Mouse (Mus musculus) stomach, postnatal 0 days (tissue): ENCODE measurements around the gene Sik1. TPM values are rescaled to one million over a fixed set of nuclear protein-coding genes. Genes with fewer than 3 reads are reported as not detected.

Source experiments
- ATAC-seq: fragments of 200-750 bp; cut with Nextera tagmentation; 2 replicates; pipeline ENCODE4 v1.8.0; 2017; ENCODE audit not compliant: low FRiP score, low TSS enrichment
- DNase-seq: peaks from one replicate; pipeline ENCODE4 v3.0.0-alpha.2; 2016; ENCODE audit warnings: low spot score
- H3K27ac ChIP-seq: fragments of 300-500 bp; sonication (generic); replicated peaks from 2 replicates; pipeline ENCODE4 v1.5.1; 2014; ENCODE audit warnings: mild to moderate bottlenecking, control low read depth
- H3K27me3 ChIP-seq: fragments of 300-500 bp; sonication (generic); 2 replicates; pipeline ENCODE4 v1.6.1; 2014; ENCODE audit warnings: low read length; ENCODE audit not compliant: control insufficient read depth, insufficient read depth
- H3K36me3 ChIP-seq: fragments of 300-500 bp; sonication (generic); 2 replicates; pipeline ENCODE4 v1.6.1; 2014; ENCODE audit warnings: low read length, mixed read lengths; ENCODE audit not compliant: control insufficient read depth, insufficient read depth
- H3K4me1 ChIP-seq: fragments of 300-500 bp; sonication (generic); replicated peaks from 2 replicates; pipeline ENCODE4 v1.6.1; 2014; ENCODE audit warnings: antibody characterized with exemption; ENCODE audit not compliant: control insufficient read depth, insufficient read depth
- H3K4me2 ChIP-seq: fragments of 300-500 bp; sonication (generic); replicated peaks from 2 replicates; pipeline ENCODE4 v1.6.1; 2014; ENCODE audit warnings: low read depth, mild to moderate bottlenecking, control low read depth, moderate library complexity
- H3K4me3 ChIP-seq: fragments of 300-500 bp; sonication (generic); 2 replicates; pipeline ENCODE4 v1.5.1; 2014; ENCODE audit warnings: low read depth, low read length, control low read depth
- H3K9ac ChIP-seq: fragments of 300-500 bp; sonication (generic); 2 replicates; pipeline ENCODE4 v1.6.1; 2014; ENCODE audit warnings: mild to moderate bottlenecking, low read length, control low read depth, mixed read lengths
- H3K9me3 ChIP-seq: fragments of 300-500 bp; sonication (generic); 2 replicates; pipeline ENCODE4 v1.6.1; 2016; ENCODE audit warnings: low read length; ENCODE audit not compliant: control insufficient read depth
- CTCF ChIP-seq: IDR thresholded peaks from 2 replicates; pipeline ENCODE4 v1.5.1; 2016; ENCODE audit warnings: antibody characterized with exemption, low read depth, mild to moderate bottlenecking, moderate library complexity
- EP300 ChIP-seq: optimal IDR thresholded peaks from 2 replicates; pipeline ENCODE3; 2016; ENCODE audit warnings: antibody characterized with exemption
- WGBS: fragments of 180-500 bp; shearing (Covaris S2); extraction: QIAGEN DNeasy Blood & Tissue Kit; methylation state at CpG from one replicate; pipeline ENCODE4 v1.1.7; 2014; 5-methylcytosine and 5-hydroxymethylcytosine counted together
- polyA plus RNA-seq: library from polyadenylated mRNA; unstranded; fragments of >200 nt; fragmentation: Nextera tagmentation; extraction: Ambion mirVana; gene quantifications from 2 replicates; pipeline ENCODE4 v1.2.1, GENCODE M21; 2015

Sik1 gene
- polyA plus RNA-seq, 1 experiment from 2014 or later: 18.2 TPM

DNA sequence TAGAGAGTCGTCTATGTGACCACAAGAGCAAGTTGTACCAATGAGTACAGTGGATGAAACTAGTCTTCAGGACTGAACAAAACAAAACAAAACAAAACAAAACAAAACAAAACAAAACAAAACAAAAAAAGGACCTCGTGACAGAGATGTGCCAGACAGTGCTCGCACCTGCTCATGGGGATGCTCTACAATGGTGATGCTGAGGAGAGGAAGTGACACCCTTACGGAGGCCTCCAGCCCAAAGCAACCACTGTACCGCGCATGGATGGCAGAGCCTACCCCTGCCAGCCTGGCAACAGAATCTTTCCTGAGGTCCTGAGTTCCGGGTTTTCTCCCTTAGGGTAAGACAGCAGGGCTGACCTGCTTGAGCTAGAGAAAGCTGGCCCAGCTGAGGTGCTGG, 46.5 kb downstream of the Sik1 start:
- no peak overlapping the region for H3K4me3 ChIP-seq
- TF ChIP-seq EP300 (no peak), CTCF (no peak)
- no peak for ATAC-seq
- H3K36me3 ChIP-seq: no peaks in the 10 kb centered on the region
- no peak for DNase-seq
- H3K27me3 ChIP-seq: no peaks in the 10 kb centered on the region
- WGBS: 91% methylated on average over 7 of the region's 7 CpGs
- H3K27ac ChIP-seq: no peak overlapping the region
- H3K9ac ChIP-seq: no peak overlapping the region
- no peaks in the 10 kb centered on the region for H3K4me1 ChIP-seq
- no peak overlapping the region for H3K4me2 ChIP-seq
- no peaks in the 10 kb centered on the region for H3K9me3 ChIP-seq

DNA sequence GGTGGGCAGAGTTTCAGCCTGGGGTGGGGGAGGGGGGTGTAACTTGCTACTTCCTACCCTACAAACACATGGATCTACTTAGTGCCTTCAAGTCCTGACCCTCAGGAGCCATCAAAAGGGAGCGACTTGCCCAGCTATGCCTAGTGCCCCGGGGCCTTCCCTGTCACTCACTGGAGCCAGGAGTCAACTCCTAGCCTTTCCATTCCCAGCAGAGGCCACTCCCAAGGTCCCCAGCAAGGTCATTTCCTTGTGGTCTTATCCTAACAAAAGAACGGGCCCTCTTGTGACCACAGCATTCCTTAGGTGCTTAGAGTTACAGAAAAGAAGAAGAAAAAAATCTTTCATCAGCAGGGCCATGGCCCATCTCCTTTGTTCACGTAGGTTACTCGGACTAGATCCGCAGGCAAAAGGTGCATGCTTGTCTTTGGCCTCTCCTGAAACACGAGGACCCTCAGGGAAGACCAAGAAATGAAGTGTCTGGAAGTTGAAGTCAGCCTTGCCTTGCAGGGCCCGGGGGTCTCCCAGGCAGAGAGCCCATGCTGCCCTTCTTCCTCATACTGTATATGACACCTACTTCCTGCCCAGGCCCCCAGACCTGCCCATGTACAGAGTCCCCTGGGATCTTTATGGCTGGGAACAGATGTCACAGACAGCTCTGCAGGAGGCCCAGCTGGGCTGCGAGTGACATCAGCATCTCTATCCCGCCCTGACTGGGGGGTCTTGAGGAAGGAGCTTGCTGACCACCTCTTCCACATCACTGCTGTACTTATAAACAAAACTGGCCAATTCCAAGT, 47.3 kb downstream of the Sik1 start:
- no peak overlapping the region for H3K27ac ChIP-seq
- no peaks in the 10 kb centered on the region for H3K36me3 ChIP-seq
- no peak overlapping the region for H3K4me3 ChIP-seq
- TF ChIP-seq CTCF: no peak
- H3K9ac ChIP-seq: no peak overlapping the region
- H3K9me3 ChIP-seq: no peaks in the 10 kb centered on the region
- DNase-seq (peak; percentile 68), ATAC-seq (peak; percentile 59)
- no peaks in the 10 kb centered on the region for H3K4me1 ChIP-seq
- no peaks in the 10 kb centered on the region for H3K27me3 ChIP-seq
- H3K4me2 ChIP-seq: no peak overlapping the region
- 52% methylated on average over 10 of the region's 10 CpGs for WGBS

DNA sequence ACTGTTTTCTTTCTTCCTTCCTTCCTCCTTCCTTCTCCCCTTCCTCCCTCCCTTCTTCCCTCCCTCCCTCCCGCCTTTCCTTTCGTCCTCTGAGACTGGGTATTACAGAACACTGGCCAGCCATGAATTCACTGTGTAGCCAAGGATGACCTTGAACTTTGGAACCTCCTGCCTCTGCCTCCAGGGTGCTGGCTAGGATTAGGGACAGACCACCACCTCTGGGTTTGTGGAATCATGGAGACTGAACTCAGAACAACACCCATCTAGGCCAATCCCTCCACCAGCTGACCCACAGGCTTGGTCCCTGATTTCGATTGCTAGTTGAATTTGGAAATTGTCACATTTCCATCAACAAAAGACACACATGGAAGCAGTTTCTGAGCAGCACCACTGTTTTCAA, 49.1 kb downstream of the Sik1 start:
- H3K4me2 ChIP-seq: no peak overlapping the region
- no peaks in the 10 kb centered on the region for H3K4me1 ChIP-seq
- no peaks in the 10 kb centered on the region for H3K27me3 ChIP-seq
- 65% methylated on average over 3 of the region's 3 CpGs for whole genome bisulfite sequencing
- no peaks in the 10 kb centered on the region for H3K9me3 ChIP-seq
- TF ChIP-seq CTCF (no peak), EP300 (no peak)
- ATAC-seq: no peak
- H3K9ac ChIP-seq: no peak overlapping the region
- DNase-seq: no peak
- H3K27ac ChIP-seq: peak overlapping the region; percentile 49; the same call in 1 of the 2 replicates
- H3K36me3 ChIP-seq: no peaks in the 10 kb centered on the region
- no peak overlapping the region for H3K4me3 ChIP-seq

GRCm38 (mm10) chr17:31806025-31806424, 49.6 kb downstream of the Sik1 start:
- Histone ChIP-seq H3K9ac (no peak overlapping the region), H3K36me3 (no peaks in the 10 kb centered on the region), H3K27ac (peak overlapping the region; percentile 49; the same call in 1 of the 2 replicates), H3K4me3 (no peak overlapping the region), H3K4me1 (no peaks in the 10 kb centered on the region), H3K9me3 (no peaks in the 10 kb centered on the region), H3K4me2 (no peak overlapping the region), H3K27me3 (no peaks in the 10 kb centered on the region)
- DNase-seq (no peak), ATAC-seq (no peak)
- TF ChIP-seq CTCF: no peak
- 46% methylated on average over 8 of the region's 8 CpGs for WGBS

DNA sequence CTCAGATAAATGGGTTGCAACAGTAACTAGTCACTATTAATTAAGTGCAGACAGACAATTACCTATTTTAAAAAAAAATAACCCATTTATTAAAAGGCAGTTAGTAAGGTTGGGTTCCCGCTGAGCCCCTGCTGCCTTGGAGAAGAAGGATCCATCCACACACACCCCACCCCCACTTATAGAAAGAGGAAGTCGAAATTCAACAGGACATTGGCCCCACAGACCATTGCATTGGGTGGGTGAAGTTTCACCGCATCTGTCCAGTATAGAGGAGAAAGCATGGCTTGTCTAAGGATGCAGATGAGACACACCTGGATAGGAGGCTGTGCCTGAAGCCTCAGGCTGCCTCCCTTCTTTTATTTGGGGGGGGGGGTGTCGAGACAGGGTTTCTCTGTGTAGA, 50.0 kb downstream of the Sik1 start:
- Histone ChIP-seq H3K9ac (no peak overlapping the region), H3K36me3 (no peaks in the 10 kb centered on the region), H3K9me3 (no peaks in the 10 kb centered on the region), H3K4me1 (no peaks in the 10 kb centered on the region), H3K27me3 (no peaks in the 10 kb centered on the region), H3K27ac (no peak overlapping the region), H3K4me3 (no peak overlapping the region), H3K4me2 (no peak overlapping the region)
- WGBS: 63% methylated on average over 4 of the region's 4 CpGs
- TF ChIP-seq CTCF (no peak), EP300 (no peak)
- DNase-seq (no peak), ATAC-seq (no peak)

DNA sequence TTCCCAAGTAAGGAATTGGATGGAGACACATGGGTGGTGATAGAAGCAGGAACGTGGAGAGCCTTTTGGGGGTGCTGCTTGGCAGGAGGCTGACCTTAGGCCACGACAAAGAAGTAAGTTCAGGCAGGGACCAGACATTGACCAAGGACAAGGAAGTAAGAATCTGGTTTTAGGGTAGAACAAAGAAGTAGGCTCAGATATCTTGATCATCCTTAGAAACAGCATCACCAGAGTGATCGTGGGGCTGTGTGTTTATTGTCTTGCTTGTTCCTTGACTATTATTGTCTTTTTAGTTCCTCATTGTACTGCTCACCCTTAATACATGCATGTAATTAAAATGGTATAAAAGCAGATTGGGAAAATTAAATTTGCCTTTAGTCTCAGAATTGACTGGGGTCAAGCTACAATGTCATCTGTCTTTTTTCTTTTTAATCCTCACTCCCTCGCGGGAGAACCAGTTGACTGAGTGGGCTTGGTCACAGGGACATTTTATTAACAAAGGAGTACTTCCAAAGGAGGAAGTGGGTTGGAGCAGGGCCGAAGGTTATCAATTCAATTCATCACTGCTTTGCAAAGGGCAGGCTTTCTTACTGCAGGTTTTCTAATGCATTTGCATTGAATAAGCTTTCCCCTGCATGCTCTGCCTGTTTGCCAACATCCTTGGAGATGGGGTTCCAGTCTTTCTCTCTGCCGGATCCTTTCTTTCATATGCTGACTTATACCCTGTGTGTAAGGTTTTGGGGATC, 53.2 kb downstream of the Sik1 start:
- no peak overlapping the region for H3K4me3 ChIP-seq
- H3K4me1 ChIP-seq: no peaks in the 10 kb centered on the region
- no peak overlapping the region for H3K27ac ChIP-seq

More for the DNA sequence above, 53.2 kb downstream of the Sik1 start:
- H3K36me3 ChIP-seq: no peaks in the 10 kb centered on the region
- no peaks in the 10 kb centered on the region for H3K9me3 ChIP-seq
- WGBS: 46% methylated on average over 7 of the region's 7 CpGs
- H3K9ac ChIP-seq: no peak overlapping the region
- DNase-seq: no peak
- no peak for TF ChIP-seq CTCF
- TF ChIP-seq EP300: no peak
- H3K27me3 ChIP-seq: no peaks in the 10 kb centered on the region
- ATAC-seq: no peak
- H3K4me2 ChIP-seq: no peak overlapping the region
